Mouse (Mus musculus): ENCODE results near the gene Robo4. TPM values are rescaled to one million over a fixed set of nuclear protein-coding genes. Genes with fewer than 3 reads are reported as not detected.

The Robo4 gene
- polyA plus RNA-seq, 1 experiment from 2014 or later, result 8.5 TPM

- no peak within 1 kb of the TSS for H3K9ac ChIP-seq (ENCODE audit: low read depth, low read length)
- ATAC-seq (replicated peaks; ENCODE audit: low FRiP score), result no peak
- no peaks in the 10 kb centered on the region for H3K4me1 ChIP-seq (replicated peaks; ENCODE audit: control insufficient read depth, insufficient read depth, low read length)
- no peaks in the 10 kb centered on the region for H3K9me3 ChIP-seq (ENCODE audit: control insufficient read depth, low read length)
- no peak for DNase-seq (ENCODE audit: low spot score)
- peak within 1 kb of the TSS; percentile 35 for H3K4me3 ChIP-seq (ENCODE audit: low read depth, low read length)
- H3K27ac ChIP-seq (ENCODE audit: low read depth, low read length), result no peak within 1 kb of the TSS
- H3K27me3 ChIP-seq (replicated peaks; ENCODE audit: control insufficient read depth, insufficient read depth, low read length), result peaks cover 76% of the 10 kb centered on the region
- no peaks in the 10 kb centered on the region for H3K36me3 ChIP-seq (ENCODE audit: control insufficient read depth, insufficient read depth, low read length)
- under 1% methylated on average over 40 of the region's 40 CpGs for WGBS
- peak within 1 kb of the TSS; percentile 54 for H3K4me2 ChIP-seq
Measured at GRCm38 (mm10) chr9:37432720-37433421, 31.2 kb downstream of the Robo4 start, which contains the start of gene Robo3. Robo3 (minus strand) TSS chr9:37433246.

DNA sequence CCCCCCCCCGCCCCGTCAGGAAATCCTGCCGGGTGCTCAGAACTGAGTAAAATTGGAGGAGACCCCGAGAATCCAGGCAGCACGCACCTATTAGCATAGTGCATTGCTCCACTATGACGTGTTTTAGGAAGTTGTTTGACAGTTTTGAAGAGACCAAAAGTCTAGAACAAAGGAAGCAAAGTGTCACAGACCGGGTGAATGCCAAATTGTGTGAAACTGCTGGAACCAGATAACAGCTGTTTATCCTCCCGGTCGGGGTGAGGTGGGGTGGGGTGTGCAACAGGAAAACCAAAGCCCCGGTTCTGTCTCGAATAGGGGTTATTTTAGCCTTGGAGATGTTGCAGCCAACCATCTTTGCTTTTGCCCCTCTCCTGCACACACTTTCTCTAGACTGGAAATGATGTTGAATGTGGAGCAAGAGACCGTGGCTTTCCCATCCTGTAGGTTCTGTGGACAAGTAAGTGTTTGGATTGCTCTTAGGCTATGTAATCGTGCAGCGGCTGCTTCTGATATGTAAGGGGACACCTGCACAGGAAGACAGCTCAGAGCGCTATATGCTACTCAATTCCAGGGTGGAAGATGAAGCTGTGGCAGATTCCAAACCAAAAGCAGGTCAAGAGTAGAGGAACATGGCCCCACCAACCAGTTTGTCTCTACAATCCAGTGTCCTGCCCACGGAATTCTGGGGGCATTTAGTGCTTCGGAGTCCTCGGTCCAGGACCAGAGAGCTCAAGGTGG is 32.3 kb downstream of the Robo4 start:
- Histone ChIP-seq H3K27me3 (replicated peaks; ENCODE audit: control insufficient read depth, insufficient read depth, low read length) (peaks cover 75% of the 10 kb centered on the region), H3K4me2 (peak overlapping the region; percentile 38), H3K9me3 (ENCODE audit: control insufficient read depth, low read length) (no peaks in the 10 kb centered on the region), H3K27ac (ENCODE audit: low read depth, low read length) (no peak overlapping the region), H3K36me3 (ENCODE audit: control insufficient read depth, insufficient read depth, low read length) (no peaks in the 10 kb centered on the region), H3K4me1 (replicated peaks; ENCODE audit: control insufficient read depth, insufficient read depth, low read length) (no peaks in the 10 kb centered on the region), H3K9ac (ENCODE audit: low read depth, low read length) (no peak overlapping the region), H3K4me3 (ENCODE audit: low read depth, low read length) (no peak overlapping the region)
- WGBS, result 2% methylated on average over 18 of the region's 18 CpGs
- ATAC-seq (replicated peaks; ENCODE audit: low FRiP score), result no peak
- DNase-seq (ENCODE audit: low spot score), result no peak

DNA sequence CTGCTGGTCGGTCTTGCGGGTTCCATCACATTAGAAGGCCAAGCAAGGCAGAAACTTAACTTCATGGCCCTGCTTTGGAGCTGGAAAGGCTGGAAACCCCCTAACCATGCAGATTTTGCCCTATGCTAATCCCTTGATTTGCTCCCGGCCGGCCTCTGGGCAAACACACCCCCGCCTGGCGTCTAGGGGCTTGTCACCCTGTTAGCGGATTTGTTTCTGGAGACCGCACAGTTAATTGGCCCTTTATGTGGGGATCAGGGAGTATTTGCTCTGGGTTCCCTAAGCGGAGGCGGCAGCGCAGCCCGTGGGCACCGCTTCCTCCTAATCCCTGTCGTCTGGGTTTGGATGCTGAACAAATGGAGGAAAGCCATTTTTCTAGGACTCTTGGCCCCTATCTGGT is 33.2 kb downstream of the Robo4 start:
- Histone ChIP-seq H3K4me2 (no peak overlapping the region), H3K9me3 (ENCODE audit: control insufficient read depth, low read length) (no peaks in the 10 kb centered on the region), H3K4me1 (replicated peaks; ENCODE audit: control insufficient read depth, insufficient read depth, low read length) (no peaks in the 10 kb centered on the region), H3K4me3 (ENCODE audit: low read depth, low read length) (no peak overlapping the region), H3K36me3 (ENCODE audit: control insufficient read depth, insufficient read depth, low read length) (no peaks in the 10 kb centered on the region), H3K27me3 (replicated peaks; ENCODE audit: control insufficient read depth, insufficient read depth, low read length) (peaks cover 66% of the 10 kb centered on the region), H3K27ac (ENCODE audit: low read depth, low read length) (no peak overlapping the region), H3K9ac (ENCODE audit: low read depth, low read length) (no peak overlapping the region)
- ATAC-seq (replicated peaks; ENCODE audit: low FRiP score) (no peak), DNase-seq (ENCODE audit: low spot score) (no peak)
- WGBS, result 4% methylated on average over 14 of the region's 14 CpGs

DNA sequence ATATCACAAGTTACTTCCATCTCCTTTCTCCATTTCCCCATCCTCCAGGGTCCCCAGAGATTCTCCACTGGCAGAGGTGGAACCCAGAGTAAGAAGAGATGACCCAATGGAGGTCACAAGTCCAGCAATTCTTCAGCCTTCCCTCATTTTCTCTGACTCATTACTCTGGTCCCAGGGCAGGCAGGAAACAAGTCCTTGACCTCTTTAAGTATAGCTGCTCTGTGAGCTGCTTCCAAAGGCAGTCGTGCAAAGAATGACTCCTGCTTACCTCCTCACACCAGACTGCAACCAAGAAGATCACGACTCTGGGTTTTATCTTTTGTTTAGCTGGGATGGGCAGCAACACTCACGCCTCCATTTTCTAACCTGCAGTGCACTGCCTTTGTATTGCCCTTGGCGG is 33.9 kb downstream of the Robo4 start:
- 9% methylated on average over 4 of the region's 4 CpGs for WGBS
- Histone ChIP-seq H3K27ac (ENCODE audit: low read depth, low read length) (no peak overlapping the region), H3K9ac (ENCODE audit: low read depth, low read length) (no peak overlapping the region), H3K27me3 (replicated peaks; ENCODE audit: control insufficient read depth, insufficient read depth, low read length) (peaks cover 59% of the 10 kb centered on the region), H3K4me2 (no peak overlapping the region), H3K9me3 (ENCODE audit: control insufficient read depth, low read length) (no peaks in the 10 kb centered on the region), H3K4me1 (replicated peaks; ENCODE audit: control insufficient read depth, insufficient read depth, low read length) (no peaks in the 10 kb centered on the region), H3K36me3 (ENCODE audit: control insufficient read depth, insufficient read depth, low read length) (no peaks in the 10 kb centered on the region), H3K4me3 (ENCODE audit: low read depth, low read length) (no peak overlapping the region)
- DNase-seq (ENCODE audit: low spot score), result no peak
- no peak for ATAC-seq (replicated peaks; ENCODE audit: low FRiP score)

- Histone ChIP-seq H3K4me1 (replicated peaks; ENCODE audit: control insufficient read depth, insufficient read depth, low read length) (no peaks in the 10 kb centered on the region), H3K9me3 (ENCODE audit: control insufficient read depth, low read length) (no peaks in the 10 kb centered on the region), H3K9ac (ENCODE audit: low read depth, low read length) (no peak overlapping the region), H3K4me3 (ENCODE audit: low read depth, low read length) (no peak overlapping the region), H3K4me2 (no peak overlapping the region), H3K36me3 (ENCODE audit: control insufficient read depth, insufficient read depth, low read length) (no peaks in the 10 kb centered on the region), H3K27ac (ENCODE audit: low read depth, low read length) (no peak overlapping the region), H3K27me3 (replicated peaks; ENCODE audit: control insufficient read depth, insufficient read depth, low read length) (peaks cover 35% of the 10 kb centered on the region)
- 41% methylated on average over 3 of the region's 3 CpGs for WGBS
- no peak for DNase-seq (ENCODE audit: low spot score)
- no peak for ATAC-seq (replicated peaks; ENCODE audit: low FRiP score)
Measured at GRCm38 (mm10) chr9:37437772-37438735, 36.4 kb downstream of the Robo4 start.

GRCm38 (mm10) chr9:37452401-37452800 is 50.7 kb downstream of the Robo4 start:
- DNase-seq (ENCODE audit: low spot score), result no peak

GRCm38 (mm10) chr9:37453328-37453727 is 51.6 kb downstream of the Robo4 start:
- no peak overlapping the region for H3K4me3 ChIP-seq (ENCODE audit: low read depth, low read length)
- H3K4me1 ChIP-seq (replicated peaks; ENCODE audit: control insufficient read depth, insufficient read depth, low read length), result no peaks in the 10 kb centered on the region; the same call in 1 of the 2 replicates
- no peak for ATAC-seq (replicated peaks; ENCODE audit: low FRiP score)
- WGBS, result 44% methylated on average over 4 of the region's 4 CpGs
- H3K27me3 ChIP-seq (replicated peaks; ENCODE audit: control insufficient read depth, insufficient read depth, low read length), result peaks cover 80% of the 10 kb centered on the region
- H3K36me3 ChIP-seq (ENCODE audit: control insufficient read depth, insufficient read depth, low read length), result no peaks in the 10 kb centered on the region
- no peak overlapping the region for H3K4me2 ChIP-seq
- no peak overlapping the region for H3K27ac ChIP-seq (ENCODE audit: low read depth, low read length)
- H3K9ac ChIP-seq (ENCODE audit: low read depth, low read length), result no peak overlapping the region
- no peak for DNase-seq (ENCODE audit: low spot score)
- H3K9me3 ChIP-seq (ENCODE audit: control insufficient read depth, low read length), result no peaks in the 10 kb centered on the region

More at GRCm38 (mm10) chr9:37452401-37452800, 50.7 kb downstream of the Robo4 start:
- Histone ChIP-seq H3K4me2 (no peak overlapping the region), H3K27me3 (replicated peaks; ENCODE audit: control insufficient read depth, insufficient read depth, low read length) (peaks cover 72% of the 10 kb centered on the region), H3K4me3 (ENCODE audit: low read depth, low read length) (no peak overlapping the region), H3K9me3 (ENCODE audit: control insufficient read depth, low read length) (no peaks in the 10 kb centered on the region), H3K27ac (ENCODE audit: low read depth, low read length) (no peak overlapping the region), H3K36me3 (ENCODE audit: control insufficient read depth, insufficient read depth, low read length) (no peaks in the 10 kb centered on the region), H3K9ac (ENCODE audit: low read depth, low read length) (no peak overlapping the region), H3K4me1 (replicated peaks; ENCODE audit: control insufficient read depth, insufficient read depth, low read length) (no peaks in the 10 kb centered on the region; the same call in 1 of the 2 replicates)
- 4% methylated on average over 5 of the region's 5 CpGs for WGBS
- no peak for ATAC-seq (replicated peaks; ENCODE audit: low FRiP score)

GRCm38 (mm10) chr9:37454011-37454492 is 52.4 kb downstream of the Robo4 start:
- no peaks in the 10 kb centered on the region for H3K36me3 ChIP-seq (ENCODE audit: control insufficient read depth, insufficient read depth, low read length)
- no peak overlapping the region for H3K27ac ChIP-seq (ENCODE audit: low read depth, low read length)
- ATAC-seq (replicated peaks; ENCODE audit: low FRiP score), result no peak
- H3K9me3 ChIP-seq (ENCODE audit: control insufficient read depth, low read length), result no peaks in the 10 kb centered on the region
- no peak overlapping the region for H3K4me3 ChIP-seq (ENCODE audit: low read depth, low read length)
- H3K27me3 ChIP-seq (replicated peaks; ENCODE audit: control insufficient read depth, insufficient read depth, low read length), result peaks cover 86% of the 10 kb centered on the region
- no peak overlapping the region for H3K4me2 ChIP-seq
- 19% methylated on average over 6 of the region's 6 CpGs for WGBS
- no peaks in the 10 kb centered on the region; the same call in 1 of the 2 replicates for H3K4me1 ChIP-seq (replicated peaks; ENCODE audit: control insufficient read depth, insufficient read depth, low read length)
- H3K9ac ChIP-seq (ENCODE audit: low read depth, low read length), result no peak overlapping the region
- no peak for DNase-seq (ENCODE audit: low spot score)
